Mouse (Mus musculus): ENCODE data around the gene Hipk3.

DNA sequence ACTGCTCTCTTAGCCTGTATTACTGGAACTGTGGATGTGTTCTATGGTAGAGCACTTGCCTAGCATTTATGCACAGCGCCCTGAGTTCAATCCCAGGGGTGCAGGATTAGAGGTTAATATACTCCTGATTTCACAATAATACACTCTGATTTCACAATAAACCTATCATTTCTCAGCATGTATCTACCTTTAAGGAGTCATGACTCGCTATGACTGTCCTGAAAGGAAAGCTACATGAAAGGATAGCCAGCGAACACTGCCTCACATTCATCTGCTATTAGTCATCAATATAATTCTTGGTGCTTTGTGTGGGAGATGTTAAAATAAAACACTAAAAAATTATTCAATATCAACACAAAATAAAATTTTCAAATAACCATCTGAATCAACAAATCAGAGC lies 58.0 kb downstream of the Hipk3 start:
- TF ChIP-seq POLR2AphosphoS5 (IDR thresholded peaks at IDR 0.05; ENCODE audit: insufficient replicate concordance, low read depth, low read length) (no peak), TAL1 (conservative IDR thresholded peaks at IDR 0.05; ENCODE audit: low read depth, low read length) (no peak), CTCF (IDR thresholded peaks at IDR 0.05; ENCODE audit: low read depth, low read length) (no peak), GATA1 (IDR thresholded peaks at IDR 0.05; ENCODE audit: borderline replicate concordance, low read length) (no peak), GATA2 (IDR thresholded peaks at IDR 0.05; ENCODE audit: borderline replicate concordance, low read depth, low read length) (no peak)

Measured in G1E (cell line).